Mouse (Mus musculus) hindbrain, embryonic 11.5 days (tissue): ENCODE measurements around the gene Med27. TPM values are rescaled to one million over a fixed set of nuclear protein-coding genes. Genes with fewer than 3 reads are reported as not detected.

ENCODE experiments used
- ATAC-seq: fragments of 200-750 bp; cut with Nextera tagmentation; 2 replicates; pipeline ENCODE4 v1.8.0; 2017; ENCODE audit warnings: mild to moderate bottlenecking, moderate TSS enrichment, moderate library complexity; ENCODE audit not compliant: low FRiP score
- DNase-seq: peaks from one replicate; pipeline ENCODE4 v3.0.0-alpha.2; 2015; ENCODE audit warnings: low spot score
- H3K27ac ChIP-seq: fragments of 300-500 bp; sonication (generic); 2 replicates; pipeline ENCODE4 v1.5.1; 2014; ENCODE audit warnings: mild to moderate bottlenecking, low read depth, low read length
- H3K27me3 ChIP-seq: fragments of 300-500 bp; sonication (generic); 2 replicates; pipeline ENCODE4 v1.6.1; 2014; ENCODE audit warnings: mild to moderate bottlenecking, low read length, moderate library complexity, mixed read lengths; ENCODE audit not compliant: control insufficient read depth, insufficient read depth
- H3K36me3 ChIP-seq: fragments of 300-500 bp; sonication (generic); 2 replicates; pipeline ENCODE4 v1.6.1; 2014; ENCODE audit warnings: mild to moderate bottlenecking, low read length, moderate library complexity, mixed read lengths; ENCODE audit not compliant: control insufficient read depth, insufficient read depth
- H3K4me1 ChIP-seq: fragments of 300-500 bp; sonication (generic); replicated peaks from 2 replicates; pipeline ENCODE4 v1.6.1; 2014; ENCODE audit warnings: low read length, mixed read lengths; ENCODE audit not compliant: control insufficient read depth, insufficient read depth
- H3K4me2 ChIP-seq: fragments of 300-500 bp; sonication (generic); replicated peaks from 2 replicates; pipeline ENCODE4 v1.6.1; 2014; ENCODE audit warnings: mild to moderate bottlenecking, low read depth, low read length
- H3K4me3 ChIP-seq: fragments of 300-500 bp; sonication (generic); 2 replicates; pipeline ENCODE4 v1.5.1; 2014; ENCODE audit warnings: low read depth, low read length
- H3K9ac ChIP-seq: fragments of 300-500 bp; sonication (generic); 2 replicates; pipeline ENCODE4 v1.6.1; 2014; ENCODE audit warnings: low read depth, low read length
- H3K9me3 ChIP-seq: fragments of 300-500 bp; sonication (generic); 2 replicates; pipeline ENCODE4 v1.6.1; 2016; ENCODE audit warnings: low read length; ENCODE audit not compliant: control insufficient read depth
- WGBS: fragments of 180-500 bp; shearing (Covaris S2); extraction: QIAGEN DNeasy Blood & Tissue Kit; methylation state at CpG from one replicate; pipeline ENCODE4 v1.1.7; 2014; 5-methylcytosine and 5-hydroxymethylcytosine counted together
- polyA plus RNA-seq: library from polyadenylated mRNA; unstranded; fragments of >200 nt; fragmentation: Nextera tagmentation; extraction: Ambion mirVana; gene quantifications from 2 replicates; pipeline ENCODE4 v1.2.1, GENCODE M21; 2014

The Med27 gene
- polyA plus RNA-seq, 1 experiment from 2014 or later, result 74.6 TPM

DNA sequence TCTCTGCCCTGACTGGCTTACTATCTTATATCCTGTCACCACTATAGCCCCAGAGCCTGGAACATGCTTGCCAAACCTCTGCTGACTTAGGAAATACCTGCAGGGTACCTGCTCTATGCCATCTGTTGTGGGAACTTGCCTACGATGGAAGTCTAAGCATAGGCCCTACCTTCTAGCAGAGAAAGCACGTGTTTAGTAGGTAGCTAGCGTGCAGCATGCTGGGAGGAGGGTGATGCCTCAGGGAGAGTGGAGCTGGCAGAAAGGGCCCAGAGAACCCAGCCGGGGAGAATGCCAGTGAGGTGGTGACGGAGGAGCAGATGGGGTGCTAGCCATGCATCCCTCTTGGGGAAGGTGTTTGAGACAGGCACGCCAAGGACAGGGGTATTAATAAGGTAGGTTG lies 89.8 kb downstream of the Med27 start:
- DNase-seq (no peak), ATAC-seq (no peak)
- no peak overlapping the region for H3K4me3 ChIP-seq
- no peak overlapping the region for H3K27ac ChIP-seq
- 90% methylated on average over 6 of the region's 6 CpGs for WGBS
- H3K9ac ChIP-seq, result no peak overlapping the region
- H3K36me3 ChIP-seq, result no peaks in the 10 kb centered on the region
- no peak overlapping the region for H3K4me2 ChIP-seq
- H3K9me3 ChIP-seq, result no peaks in the 10 kb centered on the region
- no peaks in the 10 kb centered on the region for H3K27me3 ChIP-seq
- H3K4me1 ChIP-seq, result no peaks in the 10 kb centered on the region; the same call in 1 of the 2 replicates

DNA sequence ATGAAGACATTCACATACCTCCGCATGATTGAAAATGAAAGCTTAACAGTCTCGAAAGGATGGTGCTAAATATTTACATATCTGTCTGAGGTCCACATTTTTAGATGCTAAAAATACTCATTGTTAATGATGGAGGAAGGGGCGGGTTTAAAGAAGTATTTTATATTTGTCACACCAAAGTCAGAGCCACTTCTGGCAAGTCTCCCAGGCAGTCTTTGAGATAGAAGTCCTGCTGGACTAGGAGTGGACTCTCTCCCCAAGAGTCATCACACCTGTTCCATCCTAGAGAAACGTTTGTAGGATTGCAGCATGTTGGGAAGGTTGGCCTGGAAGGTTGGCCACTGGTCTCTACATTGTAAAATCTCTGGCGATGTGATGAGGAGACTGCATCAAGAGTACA lies 90.5 kb downstream of the Med27 start:
- DNase-seq, result no peak
- H3K4me3 ChIP-seq, result no peak overlapping the region

DNA sequence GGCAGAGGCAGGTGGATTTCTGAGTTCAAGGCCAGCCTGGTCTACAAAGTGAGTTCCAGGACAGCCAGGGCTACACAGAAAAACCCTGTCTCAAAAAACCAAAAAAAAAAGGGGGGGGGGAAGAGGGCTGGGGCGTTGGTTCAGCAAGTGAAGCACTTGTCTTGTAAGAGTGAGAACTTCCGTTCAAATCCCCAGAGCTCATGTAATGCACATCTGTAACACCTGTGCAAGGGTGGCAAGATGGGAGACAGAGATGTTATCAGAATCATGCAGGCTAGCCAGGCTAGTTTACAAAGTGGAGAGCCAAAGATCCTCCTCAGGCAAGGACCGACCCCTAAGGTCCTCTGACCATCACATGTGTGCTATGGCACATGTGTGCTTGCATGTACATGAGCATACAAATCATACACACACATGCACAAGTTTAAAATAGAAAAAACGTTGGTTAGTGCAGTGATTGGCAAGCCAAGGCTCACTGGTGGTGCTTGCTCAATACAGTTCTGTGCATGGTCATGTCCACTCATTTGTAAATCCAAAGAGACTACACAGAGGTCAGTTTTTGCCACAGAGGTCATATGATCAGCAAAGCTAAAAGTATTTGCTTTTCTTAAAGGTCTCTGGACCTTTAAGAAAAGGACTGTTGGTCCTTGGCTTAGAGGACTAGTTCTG lies 91.4 kb downstream of the Med27 start:
- no peak overlapping the region for H3K9ac ChIP-seq
- H3K27ac ChIP-seq, result no peak overlapping the region
- no peaks in the 10 kb centered on the region for H3K36me3 ChIP-seq
- no peaks in the 10 kb centered on the region for H3K9me3 ChIP-seq
- ATAC-seq (no peak), DNase-seq (no peak)
- no peaks in the 10 kb centered on the region; the same call in 1 of the 2 replicates for H3K4me1 ChIP-seq
- no peak overlapping the region for H3K4me3 ChIP-seq
- 90% methylated on average over 4 of the region's 4 CpGs for WGBS
- H3K4me2 ChIP-seq, result no peak overlapping the region
- no peaks in the 10 kb centered on the region for H3K27me3 ChIP-seq

More for the DNA sequence above, 90.5 kb downstream of the Med27 start:
- Histone ChIP-seq H3K4me1 (no peaks in the 10 kb centered on the region; the same call in 1 of the 2 replicates), H3K27ac (no peak overlapping the region), H3K9me3 (no peaks in the 10 kb centered on the region), H3K36me3 (no peaks in the 10 kb centered on the region), H3K9ac (no peak overlapping the region), H3K27me3 (no peaks in the 10 kb centered on the region), H3K4me2 (no peak overlapping the region)
- ATAC-seq, result no peak
- 90% methylated on average over 5 of the region's 5 CpGs for WGBS

DNA sequence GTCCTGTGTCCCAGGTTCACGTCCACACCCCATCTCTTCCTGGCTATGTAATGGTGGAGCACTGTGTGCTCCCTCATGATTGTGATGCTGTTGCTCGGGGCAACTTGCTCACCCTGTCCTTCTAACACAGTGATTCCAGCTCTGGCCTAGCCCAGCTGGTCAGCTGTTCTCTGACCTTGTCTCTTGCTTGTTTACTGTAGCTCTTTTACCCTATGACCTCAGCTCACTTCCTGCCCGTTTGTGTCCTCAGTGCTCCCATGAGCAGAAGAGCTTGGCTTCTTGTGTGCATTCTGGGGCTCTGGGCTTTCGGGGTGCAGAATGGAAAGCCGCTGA lies 91.9 kb downstream of the Med27 start:
- no peak for DNase-seq
- 79% methylated on average over 5 of the region's 5 CpGs for WGBS
- H3K27me3 ChIP-seq, result no peaks in the 10 kb centered on the region
- no peaks in the 10 kb centered on the region for H3K9me3 ChIP-seq
- H3K4me3 ChIP-seq, result no peak overlapping the region
- no peaks in the 10 kb centered on the region for H3K36me3 ChIP-seq
- no peak overlapping the region for H3K27ac ChIP-seq
- no peak overlapping the region for H3K4me2 ChIP-seq
- H3K9ac ChIP-seq, result no peak overlapping the region
- ATAC-seq, result no peak
- no peaks in the 10 kb centered on the region; the same call in 1 of the 2 replicates for H3K4me1 ChIP-seq

DNA sequence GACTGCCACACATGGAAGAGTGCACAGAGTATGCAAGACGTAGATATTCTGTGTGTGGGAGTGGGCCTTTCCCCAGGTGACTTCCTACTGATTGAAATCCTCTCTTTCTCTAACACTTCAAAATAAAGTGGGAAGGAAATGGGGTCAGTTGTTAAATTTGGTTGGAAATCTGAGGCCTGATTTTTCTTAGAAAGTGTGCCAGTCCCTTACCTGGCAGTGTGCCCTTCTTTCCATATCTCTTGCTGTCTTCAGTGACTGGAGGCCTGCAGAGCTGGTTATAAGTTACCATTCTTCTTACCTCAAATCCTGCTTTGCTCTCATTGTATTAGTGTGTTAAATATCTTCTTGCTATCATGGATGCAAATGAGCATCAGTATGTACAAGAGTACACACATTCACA lies 92.4 kb downstream of the Med27 start:
- no peak for DNase-seq
- no peak overlapping the region for H3K27ac ChIP-seq
- 83% methylated on average over 1 of the region's 1 CpGs for WGBS
- no peaks in the 10 kb centered on the region for H3K27me3 ChIP-seq
- no peaks in the 10 kb centered on the region for H3K36me3 ChIP-seq
- no peak overlapping the region for H3K9ac ChIP-seq
- H3K4me3 ChIP-seq, result no peak overlapping the region
- no peak for ATAC-seq
- H3K4me1 ChIP-seq, result no peaks in the 10 kb centered on the region; the same call in 1 of the 2 replicates
- H3K4me2 ChIP-seq, result no peak overlapping the region
- H3K9me3 ChIP-seq, result no peaks in the 10 kb centered on the region

DNA sequence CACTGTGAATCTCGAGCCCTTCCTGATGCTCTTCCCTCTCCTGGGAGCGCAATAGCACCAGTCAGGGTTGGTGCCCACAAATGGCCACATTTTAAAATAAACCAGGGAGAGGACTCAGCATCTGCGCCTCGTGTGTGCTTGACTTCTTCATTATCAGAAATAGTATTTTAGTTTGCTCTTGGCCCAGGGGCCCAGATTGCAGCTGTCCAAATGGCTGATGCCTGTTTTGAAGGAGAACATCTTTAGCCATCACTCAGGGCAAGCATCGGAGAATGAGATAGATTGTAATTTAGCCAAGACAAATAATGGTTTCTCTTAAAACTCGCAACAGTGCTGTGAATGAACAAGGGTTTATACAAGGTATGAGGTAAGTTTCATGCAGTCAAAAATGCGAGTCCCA lies 92.8 kb downstream of the Med27 start:
- Histone ChIP-seq H3K4me3 (no peak overlapping the region), H3K36me3 (no peaks in the 10 kb centered on the region), H3K9me3 (no peaks in the 10 kb centered on the region), H3K9ac (no peak overlapping the region), H3K4me2 (no peak overlapping the region), H3K4me1 (no peaks in the 10 kb centered on the region; the same call in 1 of the 2 replicates), H3K27me3 (no peaks in the 10 kb centered on the region), H3K27ac (no peak overlapping the region)
- WGBS, result 83% methylated on average over 7 of the region's 7 CpGs
- DNase-seq (no peak), ATAC-seq (no peak)

DNA sequence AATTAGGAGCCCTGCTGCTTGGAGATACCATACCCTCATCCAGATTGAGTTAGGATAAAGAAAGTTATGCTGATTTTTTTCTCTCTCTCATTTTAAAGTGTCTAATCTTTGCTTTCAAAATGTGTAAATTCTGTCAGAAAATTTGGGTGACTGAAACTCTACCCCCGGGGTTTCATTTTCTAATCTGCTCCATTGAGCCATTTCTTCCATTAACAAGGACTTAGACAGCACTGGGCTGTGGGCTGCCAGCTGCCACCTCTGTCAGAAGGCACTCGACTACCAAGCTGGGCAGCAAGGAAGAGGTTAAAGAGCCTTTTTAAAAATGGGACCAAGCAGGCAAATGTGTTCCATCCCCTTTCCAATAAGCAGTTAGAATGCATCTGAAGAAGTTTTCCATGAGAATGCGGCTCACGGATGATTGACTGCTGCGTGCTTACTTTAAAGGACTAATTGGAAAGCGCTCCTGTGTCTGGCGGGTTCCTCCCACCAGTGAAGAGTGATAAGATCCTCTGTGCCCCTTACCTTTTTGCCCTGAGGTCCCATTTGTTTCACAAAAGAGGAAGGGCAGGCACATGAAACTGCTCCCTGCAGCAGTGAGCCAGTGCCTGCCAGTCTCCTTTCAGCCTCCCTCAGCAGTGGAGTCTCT lies 93.4 kb downstream of the Med27 start:
- DNase-seq, result no peak
- ATAC-seq, result no peak
- H3K4me1 ChIP-seq, result no peaks in the 10 kb centered on the region; the same call in 1 of the 2 replicates
- H3K9me3 ChIP-seq, result no peaks in the 10 kb centered on the region
- no peak overlapping the region for H3K27ac ChIP-seq
- WGBS, result 49% methylated on average over 7 of the region's 7 CpGs
- no peak overlapping the region for H3K4me2 ChIP-seq
- H3K4me3 ChIP-seq, result no peak overlapping the region
- H3K27me3 ChIP-seq, result no peaks in the 10 kb centered on the region
- H3K36me3 ChIP-seq, result no peaks in the 10 kb centered on the region
- H3K9ac ChIP-seq, result no peak overlapping the region

DNA sequence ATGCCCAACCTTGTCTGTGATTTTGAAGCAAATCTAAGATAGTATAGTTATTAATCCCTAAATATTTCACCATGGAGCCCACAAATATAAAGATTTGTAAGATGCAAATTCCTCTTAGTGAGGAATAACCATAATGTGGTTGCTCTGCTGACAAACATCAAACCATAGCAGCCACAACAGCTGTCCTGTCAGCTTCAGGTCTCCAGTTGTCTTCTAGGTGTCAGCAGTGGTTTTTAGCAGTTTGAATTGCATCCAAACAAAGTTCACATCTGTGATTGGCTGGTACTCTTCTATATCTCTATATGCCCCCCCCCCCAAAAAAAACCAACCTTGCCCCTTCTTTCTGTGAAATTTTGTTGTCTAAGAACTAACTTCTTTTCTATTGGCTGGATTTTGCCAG lies 95.7 kb downstream of the Med27 start:
- no peaks in the 10 kb centered on the region; the same call in 1 of the 2 replicates for H3K4me1 ChIP-seq
- H3K27ac ChIP-seq, result no peak overlapping the region
- no peak overlapping the region for H3K4me3 ChIP-seq
- no peak overlapping the region for H3K4me2 ChIP-seq
- ATAC-seq (no peak), DNase-seq (no peak)
- no peaks in the 10 kb centered on the region for H3K36me3 ChIP-seq
- H3K27me3 ChIP-seq, result no peaks in the 10 kb centered on the region
- H3K9ac ChIP-seq, result no peak overlapping the region
- H3K9me3 ChIP-seq, result no peaks in the 10 kb centered on the region

DNA sequence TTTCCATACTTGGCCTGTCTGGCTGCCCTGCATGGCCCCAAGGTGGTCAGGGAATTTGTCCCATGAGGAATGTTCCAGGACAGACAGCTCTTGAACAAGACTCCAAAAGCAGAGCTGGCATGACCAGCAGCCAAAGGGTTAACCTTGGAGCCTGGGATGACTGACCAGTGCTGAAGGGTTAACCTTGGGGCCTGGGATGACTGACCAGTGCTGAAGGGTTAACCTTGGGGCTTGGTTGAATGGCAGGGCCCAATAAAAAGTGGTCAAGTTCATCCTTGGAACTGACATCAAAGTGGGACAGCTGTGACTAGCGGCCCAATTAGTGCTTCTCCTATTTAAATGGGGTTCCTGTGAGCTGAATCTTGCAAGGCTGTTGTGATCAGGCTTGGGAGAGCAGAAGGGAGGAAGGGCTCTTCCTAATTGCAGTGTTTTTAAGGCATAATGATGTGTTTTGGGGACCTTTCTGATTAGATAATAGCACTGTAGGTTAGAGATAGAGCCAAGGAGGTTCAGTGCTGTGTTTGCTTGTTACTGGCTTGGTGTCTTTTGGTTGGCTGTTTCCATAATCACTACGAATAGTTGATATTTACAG lies 97.1 kb downstream of the Med27 start:
- Histone ChIP-seq H3K36me3 (no peaks in the 10 kb centered on the region), H3K4me1 (no peaks in the 10 kb centered on the region), H3K9me3 (no peaks in the 10 kb centered on the region), H3K27me3 (no peaks in the 10 kb centered on the region), H3K4me3 (no peak overlapping the region), H3K27ac (no peak overlapping the region), H3K9ac (no peak overlapping the region), H3K4me2 (no peak overlapping the region)
- 90% methylated on average over 2 of the region's 2 CpGs for WGBS
- ATAC-seq, result no peak
- DNase-seq, result no peak
